Mouse (Mus musculus): Measurements from ENCODE around the gene Mrgpre. TPM values are rescaled to one million over a fixed set of nuclear protein-coding genes. Genes with fewer than 3 reads are reported as not detected.
A peak's percentile ranks its signal among the peaks of the same experiment; 100 is the strongest.

Mrgpre gene
- polyA plus RNA-seq, 1 experiment = 2.8 TPM

GRCm38 (mm10) chr7:143738601-143739006, 45.7 kb downstream of the Mrgpre start:
- TF ChIP-seq CTCF (conservative IDR thresholded peaks at IDR 0.05; ENCODE audit: insufficient read depth, insufficient read length, low read depth, low read length) = no peak
- no peak for TF ChIP-seq POLR2A (IDR thresholded peaks at IDR 0.05; ENCODE audit: low read depth, low read length)
- Histone ChIP-seq H3K27ac (ENCODE audit: insufficient read depth, low read depth, low read length) (no peak overlapping the region), H3K4me3 (ENCODE audit: insufficient read depth, low read depth, low read length) (peak overlapping the region; percentile 93; the same call in 1 of the 2 replicates), H3K4me1 (ENCODE audit: control insufficient read depth, insufficient read depth, low read length) (peaks cover 8% of the 10 kb centered on the region; the same call in 1 of the 2 replicates), H3K27me3 (replicated peaks; ENCODE audit: control insufficient read depth, insufficient read depth, low read length) (no peaks in the 10 kb centered on the region), H3K36me3 (ENCODE audit: control insufficient read depth, insufficient read depth, low read length) (no peaks in the 10 kb centered on the region)
- 50% methylated on average over 5 of the region's 5 CpGs for WGBS
- peak; percentile 36 for DNase-seq

- no peak overlapping the region for H3K27ac ChIP-seq (ENCODE audit: insufficient read depth, low read depth, low read length)
These were observed 46.1 kb downstream of the Mrgpre start for GRCm38 (mm10) chr7:143738194-143738593.

GRCm38 (mm10) chr7:143733746-143734145, 50.6 kb downstream of the Mrgpre start:
- 96% methylated on average over 4 of the region's 4 CpGs for WGBS
- TF ChIP-seq POLR2A (IDR thresholded peaks at IDR 0.05; ENCODE audit: low read depth, low read length) (no peak), CTCF (conservative IDR thresholded peaks at IDR 0.05; ENCODE audit: insufficient read depth, insufficient read length, low read depth, low read length) (no peak)
- H3K4me1 ChIP-seq (ENCODE audit: control insufficient read depth, insufficient read depth, low read length) = no peaks in the 10 kb centered on the region
- no peak for DNase-seq
- no peak overlapping the region for H3K4me3 ChIP-seq (ENCODE audit: insufficient read depth, low read depth, low read length)
- no peak overlapping the region for H3K27ac ChIP-seq (ENCODE audit: insufficient read depth, low read depth, low read length)
- no peaks in the 10 kb centered on the region for H3K36me3 ChIP-seq (ENCODE audit: control insufficient read depth, insufficient read depth, low read length)
- H3K27me3 ChIP-seq (replicated peaks; ENCODE audit: control insufficient read depth, insufficient read depth, low read length) = no peaks in the 10 kb centered on the region

More at GRCm38 (mm10) chr7:143738194-143738593, 46.1 kb downstream of the Mrgpre start:
- Histone ChIP-seq H3K4me3 (ENCODE audit: insufficient read depth, low read depth, low read length) (no peak overlapping the region; the same call in 1 of the 2 replicates), H3K36me3 (ENCODE audit: control insufficient read depth, insufficient read depth, low read length) (no peaks in the 10 kb centered on the region), H3K27me3 (replicated peaks; ENCODE audit: control insufficient read depth, insufficient read depth, low read length) (no peaks in the 10 kb centered on the region), H3K4me1 (ENCODE audit: control insufficient read depth, insufficient read depth, low read length) (peaks cover 8% of the 10 kb centered on the region; the same call in 1 of the 2 replicates)
- TF ChIP-seq POLR2A (IDR thresholded peaks at IDR 0.05; ENCODE audit: low read depth, low read length) = no peak
- whole genome bisulfite sequencing = 69% methylated on average over 6 of the region's 6 CpGs
- no peak for DNase-seq

- peak; percentile 55 for DNase-seq
- Histone ChIP-seq H3K36me3 (ENCODE audit: control insufficient read depth, insufficient read depth, low read length) (no peaks in the 10 kb centered on the region), H3K4me1 (ENCODE audit: control insufficient read depth, insufficient read depth, low read length) (no peaks in the 10 kb centered on the region; the same call in 1 of the 2 replicates), H3K4me3 (ENCODE audit: insufficient read depth, low read depth, low read length) (no peak overlapping the region), H3K27ac (ENCODE audit: insufficient read depth, low read depth, low read length) (0 out of 2 replicates have a peak overlapping the region, but pooled peaks have one; percentile 9), H3K27me3 (replicated peaks; ENCODE audit: control insufficient read depth, insufficient read depth, low read length) (no peaks in the 10 kb centered on the region)
- WGBS = 60% methylated on average over 10 of the region's 10 CpGs
- no peak for TF ChIP-seq POLR2A (IDR thresholded peaks at IDR 0.05; ENCODE audit: low read depth, low read length)
- TF ChIP-seq CTCF (conservative IDR thresholded peaks at IDR 0.05; ENCODE audit: insufficient read depth, insufficient read length, low read depth, low read length) = no peak
These were observed 54.4 kb downstream of the Mrgpre start for GRCm38 (mm10) chr7:143729886-143730285.

Other genes starting within 250 kb of the Mrgpre start
- 60.2 and 68.7 TPM in 2 replicates for gene Nap1l4, start 235.4 kb downstream of the Mrgpre start, polyA plus RNA-seq (2012; rRNA removed)
- 8.9 and 9.6 TPM in 2 replicates for gene Cars, start 184.4 kb downstream of the Mrgpre start, polyA plus RNA-seq (2012; rRNA removed)
- 0.91 and 1.4 TPM in 2 replicates for gene Tnfrsf26, start 155.8 kb downstream of the Mrgpre start, polyA plus RNA-seq (2012; rRNA removed)
- 5.4 and 5.6 TPM in 2 replicates for gene Tnfrsf22, start 134.8 kb downstream of the Mrgpre start, polyA plus RNA-seq (2012; rRNA removed)
- gene Tnfrsf23, start 98.6 kb downstream of the Mrgpre start, polyA plus RNA-seq (2012; rRNA removed) = 3.0 and 3.5 TPM in 2 replicates
- 75.0 and 77.1 TPM in 2 replicates for gene Osbpl5, start 27.5 kb downstream of the Mrgpre start, polyA plus RNA-seq (2012; rRNA removed)
- 0.33 and 1.1 TPM in 2 replicates for gene Mrgprg, start 17.5 kb downstream of the Mrgpre start, polyA plus RNA-seq (2012; rRNA removed)
- 31.3 and 33.4 TPM in 2 replicates for gene Nadsyn1, start 38.3 kb upstream of the Mrgpre start, polyA plus RNA-seq (2012; rRNA removed)
- gene Dhcr7, start 38.6 kb upstream of the Mrgpre start, polyA plus RNA-seq (2012; rRNA removed) = 51.7 and 81.9 TPM in 2 replicates
- gene Gm498, start 82.3 kb upstream of the Mrgpre start, polyA plus RNA-seq (2012; rRNA removed) = not detected in 2 replicates
- 16.1 and 17.1 TPM in 2 replicates for gene Shank2, start 217.4 kb upstream of the Mrgpre start, polyA plus RNA-seq (2012; rRNA removed)